Mouse (Mus musculus): ENCODE results near the gene Mtrex. TPM values are rescaled to one million over a fixed set of nuclear protein-coding genes. Genes with fewer than 3 reads are reported as not detected.

Mtrex gene
- polyA plus RNA-seq, 1 experiment from 2014 or later, result 70.6 TPM

DNA sequence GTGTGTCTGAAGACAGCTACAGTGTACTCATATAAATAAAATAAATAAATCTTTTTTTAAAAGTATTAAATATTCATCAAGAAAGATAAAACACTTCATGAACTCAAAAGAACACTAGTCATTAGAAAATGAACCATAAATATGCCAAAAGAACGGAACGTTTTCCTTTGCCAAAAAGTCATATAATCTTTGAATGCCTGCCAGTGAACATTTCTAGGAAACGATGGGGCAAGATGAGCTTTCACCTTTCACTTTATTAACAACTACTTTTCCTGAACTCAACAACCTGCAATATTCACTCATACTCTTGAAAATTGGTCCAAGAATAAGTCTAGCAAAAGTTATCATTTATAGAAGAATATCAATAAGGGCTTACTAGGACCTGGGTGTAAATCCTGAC is 25.0 kb downstream of the Mtrex start:
- Histone ChIP-seq H3K9me3 (replicated peaks; ENCODE audit: control insufficient read depth, low read length) (no peaks in the 10 kb centered on the region), H3K27ac (ENCODE audit: low read depth, low read length) (no peak overlapping the region), H3K4me1 (ENCODE audit: control insufficient read depth, insufficient read depth, low read length) (no peaks in the 10 kb centered on the region), H3K27me3 (replicated peaks; ENCODE audit: control insufficient read depth, insufficient read depth, low read length) (no peaks in the 10 kb centered on the region), H3K9ac (ENCODE audit: low read length) (no peak overlapping the region), H3K36me3 (ENCODE audit: control insufficient read depth, insufficient read depth, low read length) (peaks cover 67% of the 10 kb centered on the region), H3K4me2 (ENCODE audit: low read length) (no peak overlapping the region), H3K4me3 (ENCODE audit: low read depth, low read length) (no peak overlapping the region)
- WGBS, result 91% methylated on average over 3 of the region's 3 CpGs
- ATAC-seq, result no peak
- DNase-seq (ENCODE audit: low spot score), result no peak

DNA sequence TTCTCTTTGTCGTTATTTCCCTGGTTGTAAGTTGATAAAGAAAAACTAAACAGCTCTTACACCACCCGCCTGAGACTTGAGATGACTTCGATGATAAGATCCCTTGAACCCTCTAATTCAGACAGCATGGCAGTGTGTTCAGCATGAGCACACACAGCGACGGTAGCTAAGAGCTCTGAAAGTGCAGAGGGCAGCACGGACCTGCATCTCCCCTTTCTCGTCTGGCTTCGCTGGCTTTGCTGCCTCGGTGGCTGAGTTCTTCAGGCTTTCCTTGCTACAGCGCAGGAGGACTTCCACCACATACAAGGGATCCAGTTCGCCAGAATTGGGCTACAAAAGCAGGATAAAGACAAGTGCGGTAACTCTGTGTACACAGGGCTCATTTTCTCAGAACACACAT is 40.0 kb downstream of the Mtrex start:
- H3K9me3 ChIP-seq (replicated peaks; ENCODE audit: control insufficient read depth, low read length), result no peaks in the 10 kb centered on the region
- no peak overlapping the region for H3K4me3 ChIP-seq (ENCODE audit: low read depth, low read length)
- H3K27me3 ChIP-seq (replicated peaks; ENCODE audit: control insufficient read depth, insufficient read depth, low read length), result no peaks in the 10 kb centered on the region
- H3K4me2 ChIP-seq (ENCODE audit: low read length), result no peak overlapping the region
- 93% methylated on average over 12 of the region's 12 CpGs for WGBS
- ATAC-seq (no peak), DNase-seq (ENCODE audit: low spot score) (no peak)
- H3K36me3 ChIP-seq (ENCODE audit: control insufficient read depth, insufficient read depth, low read length), result peaks cover 81% of the 10 kb centered on the region
- no peak overlapping the region for H3K27ac ChIP-seq (ENCODE audit: low read depth, low read length)
- no peak overlapping the region for H3K9ac ChIP-seq (ENCODE audit: low read length)
- H3K4me1 ChIP-seq (ENCODE audit: control insufficient read depth, insufficient read depth, low read length), result no peaks in the 10 kb centered on the region

DNA sequence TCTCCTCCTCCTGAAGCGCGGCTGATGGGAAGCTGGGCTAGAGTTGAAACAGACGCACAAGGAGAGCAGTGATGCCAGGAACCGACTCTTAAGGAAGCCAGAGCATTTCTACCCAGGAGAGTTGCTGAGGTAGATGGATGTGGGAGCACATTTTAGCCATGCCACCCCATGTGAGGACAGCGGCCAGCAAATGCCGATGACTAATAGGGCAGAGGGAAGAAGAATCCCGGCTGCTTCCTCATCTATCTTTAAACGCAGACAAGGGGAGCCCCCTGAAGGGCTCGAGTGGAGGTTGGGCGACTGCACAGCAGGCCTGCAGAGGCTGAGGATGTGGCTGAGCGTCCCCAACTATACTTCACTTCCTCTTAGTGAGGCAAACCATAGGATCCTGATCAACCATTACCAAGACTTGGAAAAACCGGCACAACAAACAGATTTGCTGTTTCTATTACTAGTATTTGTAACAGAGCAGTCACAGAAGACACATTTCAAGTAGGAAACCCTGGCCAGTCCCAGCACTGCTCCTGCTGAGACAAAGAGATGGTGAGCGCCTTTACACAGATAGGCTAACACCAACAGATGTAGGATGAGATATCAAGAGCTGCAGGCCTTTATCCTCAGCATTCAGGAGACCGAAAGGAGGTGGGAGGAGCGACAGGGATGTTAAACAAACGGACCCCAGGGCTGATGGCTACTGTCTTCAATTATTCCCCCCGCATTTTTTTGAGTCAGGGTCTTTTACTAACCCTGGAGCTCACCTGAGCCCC is 55.5 kb downstream of the Mtrex start:
- H3K36me3 ChIP-seq (ENCODE audit: control insufficient read depth, insufficient read depth, low read length), result peaks cover 80% of the 10 kb centered on the region
- ATAC-seq, result no peak

DNA sequence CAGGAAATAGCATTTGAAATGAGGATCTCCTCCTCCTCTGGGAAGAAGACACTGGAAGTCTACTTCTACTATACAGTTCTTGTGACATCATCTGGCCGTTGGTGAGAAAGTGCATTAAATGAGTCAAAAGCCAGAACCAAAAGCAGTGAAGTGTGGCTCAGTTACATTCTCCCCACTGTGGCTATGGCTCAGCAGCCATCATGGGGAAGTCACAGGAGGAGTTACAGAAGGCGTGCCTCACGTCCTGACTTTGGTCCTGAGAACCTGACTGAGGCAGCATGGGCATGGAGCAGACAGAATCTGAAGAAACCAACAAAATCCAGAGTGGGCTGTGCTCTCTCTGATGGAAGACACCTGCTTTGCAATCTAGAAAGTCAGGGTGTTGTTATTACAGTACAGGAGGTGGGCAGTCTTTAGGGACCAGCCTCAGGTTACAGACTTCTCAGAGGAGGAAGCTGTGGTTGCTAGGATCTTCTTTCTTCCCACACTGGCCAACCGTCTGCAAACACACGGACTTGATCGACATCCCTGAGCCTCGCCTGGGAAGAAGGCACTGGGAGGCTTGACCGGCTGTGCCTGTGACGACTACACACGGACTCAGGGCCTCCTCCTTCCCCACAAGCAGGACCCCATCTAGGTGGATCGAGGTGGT is 57.0 kb downstream of the Mtrex start:
- 90% methylated on average over 11 of the region's 11 CpGs for WGBS

More for the DNA sequence above, 55.5 kb downstream of the Mtrex start:
- DNase-seq (ENCODE audit: low spot score), result no peak
- Histone ChIP-seq H3K9ac (ENCODE audit: low read length) (no peak overlapping the region), H3K4me2 (ENCODE audit: low read length) (no peak overlapping the region), H3K9me3 (replicated peaks; ENCODE audit: control insufficient read depth, low read length) (no peaks in the 10 kb centered on the region), H3K4me3 (ENCODE audit: low read depth, low read length) (no peak overlapping the region), H3K27me3 (replicated peaks; ENCODE audit: control insufficient read depth, insufficient read depth, low read length) (no peaks in the 10 kb centered on the region), H3K4me1 (ENCODE audit: control insufficient read depth, insufficient read depth, low read length) (no peaks in the 10 kb centered on the region), H3K27ac (ENCODE audit: low read depth, low read length) (no peak overlapping the region)
- 85% methylated on average over 17 of the region's 17 CpGs for WGBS

DNA sequence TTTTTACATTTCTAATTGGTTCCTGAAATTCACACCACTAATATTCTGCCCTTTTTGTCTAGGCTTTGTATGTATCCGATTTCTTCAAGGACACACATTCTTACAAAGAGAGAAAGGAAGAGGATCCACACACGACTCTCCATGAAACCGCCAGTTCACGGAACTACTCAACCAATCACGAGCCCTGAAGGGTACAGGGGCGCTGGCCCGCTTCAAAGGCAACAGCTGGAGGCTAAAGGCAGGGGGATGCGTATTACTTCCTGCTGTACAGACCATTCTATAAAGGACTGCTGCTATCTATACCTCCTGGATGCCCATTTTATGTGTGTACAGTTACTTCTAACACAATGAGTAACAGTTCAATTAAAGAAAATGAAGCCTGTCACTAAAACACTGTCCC is 59.8 kb downstream of the Mtrex start:
- ATAC-seq, result no peak
- Histone ChIP-seq H3K9me3 (replicated peaks; ENCODE audit: control insufficient read depth, low read length) (no peaks in the 10 kb centered on the region), H3K4me1 (ENCODE audit: control insufficient read depth, insufficient read depth, low read length) (no peaks in the 10 kb centered on the region), H3K4me3 (ENCODE audit: low read depth, low read length) (no peak overlapping the region), H3K4me2 (ENCODE audit: low read length) (no peak overlapping the region), H3K9ac (ENCODE audit: low read length) (no peak overlapping the region), H3K27ac (ENCODE audit: low read depth, low read length) (no peak overlapping the region), H3K36me3 (ENCODE audit: control insufficient read depth, insufficient read depth, low read length) (peaks cover 80% of the 10 kb centered on the region), H3K27me3 (replicated peaks; ENCODE audit: control insufficient read depth, insufficient read depth, low read length) (no peaks in the 10 kb centered on the region)
- WGBS, result 91% methylated on average over 8 of the region's 8 CpGs
- no peak for DNase-seq (ENCODE audit: low spot score)

More for the DNA sequence above, 57.0 kb downstream of the Mtrex start:
- Histone ChIP-seq H3K4me3 (ENCODE audit: low read depth, low read length) (no peak overlapping the region), H3K9ac (ENCODE audit: low read length) (no peak overlapping the region), H3K36me3 (ENCODE audit: control insufficient read depth, insufficient read depth, low read length) (peaks cover 86% of the 10 kb centered on the region), H3K4me1 (ENCODE audit: control insufficient read depth, insufficient read depth, low read length) (no peaks in the 10 kb centered on the region), H3K27me3 (replicated peaks; ENCODE audit: control insufficient read depth, insufficient read depth, low read length) (no peaks in the 10 kb centered on the region), H3K4me2 (ENCODE audit: low read length) (no peak overlapping the region), H3K27ac (ENCODE audit: low read depth, low read length) (no peak overlapping the region), H3K9me3 (replicated peaks; ENCODE audit: control insufficient read depth, low read length) (no peaks in the 10 kb centered on the region)
- ATAC-seq, result no peak
- DNase-seq (ENCODE audit: low spot score), result no peak

DNA sequence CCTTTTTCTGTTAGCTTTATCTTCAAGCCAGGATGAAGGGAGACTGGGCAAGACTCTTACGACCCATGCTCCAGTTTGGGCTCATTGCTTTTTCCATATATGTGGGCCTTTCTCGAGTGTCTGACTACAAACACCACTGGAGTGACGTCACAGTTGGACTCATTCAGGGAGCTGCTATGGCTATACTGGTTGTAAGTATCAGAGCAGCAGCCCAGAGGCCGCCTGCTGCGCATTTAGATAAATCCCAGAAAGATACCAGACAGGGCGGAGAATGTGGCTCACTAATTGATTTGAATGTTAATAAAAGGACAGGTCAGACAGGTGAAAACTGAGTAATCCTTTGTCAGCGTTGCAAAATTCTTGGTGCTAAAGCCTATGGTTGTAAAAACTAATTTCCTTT is 60.4 kb downstream of the Mtrex start:
- no peak overlapping the region for H3K9ac ChIP-seq (ENCODE audit: low read length)
- peaks cover 74% of the 10 kb centered on the region for H3K36me3 ChIP-seq (ENCODE audit: control insufficient read depth, insufficient read depth, low read length)
- H3K4me1 ChIP-seq (ENCODE audit: control insufficient read depth, insufficient read depth, low read length), result no peaks in the 10 kb centered on the region
- no peak overlapping the region for H3K4me3 ChIP-seq (ENCODE audit: low read depth, low read length)
- no peaks in the 10 kb centered on the region for H3K27me3 ChIP-seq (replicated peaks; ENCODE audit: control insufficient read depth, insufficient read depth, low read length)
- no peaks in the 10 kb centered on the region for H3K9me3 ChIP-seq (replicated peaks; ENCODE audit: control insufficient read depth, low read length)
- no peak for ATAC-seq
- no peak for DNase-seq (ENCODE audit: low spot score)
- no peak overlapping the region for H3K4me2 ChIP-seq (ENCODE audit: low read length)
- WGBS, result 90% methylated on average over 7 of the region's 7 CpGs
- no peak overlapping the region for H3K27ac ChIP-seq (ENCODE audit: low read depth, low read length)

DNA sequence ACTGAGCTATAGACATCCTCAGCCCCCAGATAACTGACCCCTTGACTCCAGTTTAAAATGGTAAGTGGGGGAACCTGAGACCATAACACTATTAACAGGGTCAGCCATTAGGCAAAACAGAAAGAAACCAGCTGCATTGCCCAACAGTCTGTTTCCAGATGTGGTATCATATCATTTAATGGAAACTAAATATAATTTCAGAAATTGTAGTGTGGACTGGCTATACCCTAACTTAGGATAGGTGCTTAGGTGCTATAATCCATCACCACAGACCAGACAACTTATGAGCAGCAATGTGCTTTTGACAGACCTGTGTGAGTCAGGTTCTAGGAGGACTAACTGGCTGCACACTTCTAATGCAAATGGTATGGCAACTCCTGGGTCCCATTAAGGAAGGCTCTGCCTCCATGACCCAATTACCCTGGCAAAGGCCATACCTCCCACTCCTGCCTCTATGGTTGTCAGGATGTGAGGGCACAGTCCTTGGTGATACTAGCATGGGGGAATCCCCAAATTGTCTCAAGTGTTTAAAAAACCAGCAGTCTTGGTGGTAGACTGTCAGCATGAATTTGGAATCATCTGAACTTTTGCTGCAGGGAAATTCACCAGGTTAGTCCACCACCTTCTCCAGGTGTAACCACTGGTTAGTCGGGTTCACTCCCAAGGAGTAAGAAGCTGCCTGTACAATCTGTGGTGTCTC is 64.1 kb downstream of the Mtrex start:
- no peak for DNase-seq (ENCODE audit: low spot score)
- Histone ChIP-seq H3K36me3 (ENCODE audit: control insufficient read depth, insufficient read depth, low read length) (peaks cover 40% of the 10 kb centered on the region), H3K9me3 (replicated peaks; ENCODE audit: control insufficient read depth, low read length) (no peaks in the 10 kb centered on the region), H3K27me3 (replicated peaks; ENCODE audit: control insufficient read depth, insufficient read depth, low read length) (no peaks in the 10 kb centered on the region), H3K4me1 (ENCODE audit: control insufficient read depth, insufficient read depth, low read length) (no peaks in the 10 kb centered on the region), H3K4me3 (ENCODE audit: low read depth, low read length) (no peak overlapping the region), H3K27ac (ENCODE audit: low read depth, low read length) (no peak overlapping the region), H3K9ac (ENCODE audit: low read length) (no peak overlapping the region), H3K4me2 (ENCODE audit: low read length) (no peak overlapping the region)
- ATAC-seq, result no peak
- 90% methylated on average over 1 of the region's 1 CpGs for WGBS

DNA sequence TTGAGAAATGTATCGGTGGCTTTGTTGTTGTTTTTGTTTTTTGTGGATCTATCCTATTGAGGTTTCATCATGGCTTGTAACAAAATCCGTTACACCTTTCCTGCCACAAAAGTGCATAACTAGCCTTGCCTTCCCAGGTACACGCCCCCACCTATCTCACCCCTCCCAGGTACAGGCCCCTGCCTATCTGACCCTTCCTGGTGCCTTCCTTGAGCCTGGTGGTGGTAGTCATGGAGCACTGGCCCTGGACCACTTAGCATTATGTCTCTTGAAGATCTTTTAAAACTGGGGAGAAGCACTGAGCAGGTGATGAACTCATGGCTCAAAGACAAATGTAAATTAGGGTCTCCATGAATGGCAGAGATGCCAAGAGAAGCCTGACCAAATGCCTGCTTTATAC is 64.9 kb downstream of the Mtrex start:
- Histone ChIP-seq H3K9ac (ENCODE audit: low read length) (no peak overlapping the region), H3K9me3 (replicated peaks; ENCODE audit: control insufficient read depth, low read length) (no peaks in the 10 kb centered on the region), H3K36me3 (ENCODE audit: control insufficient read depth, insufficient read depth, low read length) (peaks cover 32% of the 10 kb centered on the region), H3K4me1 (ENCODE audit: control insufficient read depth, insufficient read depth, low read length) (no peaks in the 10 kb centered on the region), H3K27ac (ENCODE audit: low read depth, low read length) (no peak overlapping the region), H3K27me3 (replicated peaks; ENCODE audit: control insufficient read depth, insufficient read depth, low read length) (no peaks in the 10 kb centered on the region), H3K4me2 (ENCODE audit: low read length) (no peak overlapping the region), H3K4me3 (ENCODE audit: low read depth, low read length) (no peak overlapping the region)
- DNase-seq (ENCODE audit: low spot score) (no peak), ATAC-seq (no peak)
- WGBS, result 65% methylated on average over 3 of the region's 3 CpGs

All from forebrain, embryonic 14.5 days (tissue).